8 mouse cellular contexts compared by ENCODE assay signal in the genomic region with DNA sequence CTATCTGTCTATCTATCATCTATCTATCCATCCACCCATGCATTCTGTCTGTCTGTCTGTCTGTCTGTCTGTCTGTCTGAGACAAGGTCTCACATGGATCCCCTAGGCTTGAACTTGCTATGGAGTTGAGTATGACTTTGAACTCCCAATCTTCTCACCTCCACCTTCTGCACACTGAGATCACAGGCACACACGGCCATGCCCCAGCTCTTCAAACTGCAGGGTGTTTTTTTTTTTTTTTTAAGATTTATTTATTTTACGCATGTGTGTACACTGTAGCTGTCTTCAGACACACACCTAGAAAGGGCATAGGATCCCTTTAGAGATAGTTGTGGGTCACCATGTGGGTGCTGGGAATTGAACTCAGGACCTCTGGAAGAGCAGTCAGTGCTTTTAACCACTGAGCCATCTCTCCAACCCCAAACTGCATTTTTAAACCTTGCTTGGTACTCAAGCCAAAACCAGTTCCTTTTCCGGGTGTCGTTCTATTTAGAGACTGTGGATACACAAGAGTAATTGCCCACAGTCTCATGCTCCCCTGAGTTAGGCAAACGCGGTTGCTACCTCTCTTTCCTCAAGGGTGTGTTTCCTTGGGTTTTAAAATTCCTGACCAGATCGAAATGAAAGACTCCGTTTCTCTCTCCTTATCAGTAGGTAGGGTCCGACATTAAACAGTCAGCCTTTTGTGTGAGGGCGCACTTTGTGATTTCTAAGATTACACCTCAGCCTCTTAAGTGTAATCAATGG. TPM values are rescaled to one million over a fixed set of nuclear protein-coding genes. Genes with fewer than 3 reads are reported as not detected.
A peak's percentile ranks its signal among the peaks of the same experiment; 100 is the strongest.
DNase-seq lines count a peak whose midpoint lies in the region; ATAC-seq lines count a peak whose summit lies in the region.

No protein-coding gene starts in this region.

- 38% methylated on average over 10 of the region's 10 CpGs for WGBS in hindbrain, embryonic 13.5 days

- no peaks in the 10 kb centered on the region for H3K9me3 ChIP-seq in hindbrain, embryonic 13.5 days

- peak overlapping the region; percentile 56 for H3K4me2 ChIP-seq in hindbrain, embryonic 13.5 days

- DNase-seq in layer of hippocampus, adult 9-11 months, result peak; percentile 27
- DNase-seq in layer of hippocampus, postnatal 36 days, result no peak
- DNase-seq in c-Kit-positive CD71-positive TER-119-negative erythroid progenitor cells, embryonic 14.5 days (ENCODE audit: low read depth), result peak; percentile 36
- DNase-seq in cerebellum, adult 11 months, result no peak
- DNase-seq in layer of hippocampus, postnatal 25 days (ENCODE audit: extremely low spot score in 1 of 2, low spot score in 1 of 2), result no peak

- H3K27me3 ChIP-seq in hindbrain, embryonic 13.5 days, result no peaks in the 10 kb centered on the region

- H3K36me3 ChIP-seq in hindbrain, embryonic 13.5 days, result no peaks in the 10 kb centered on the region

- peak overlapping the region; percentile 27; the same call in 1 of the 2 replicates for H3K4me3 ChIP-seq in hindbrain, embryonic 13.5 days

- peaks cover 18% of the 10 kb centered on the region for H3K4me1 ChIP-seq in hindbrain, embryonic 13.5 days (replicated peaks)

- H3K9ac ChIP-seq in hindbrain, embryonic 13.5 days, result no peak overlapping the region

- no peak overlapping the region for H3K27ac ChIP-seq in hindbrain, embryonic 13.5 days

- ATAC-seq in hindbrain, embryonic 13.5 days (ENCODE audit: low FRiP score), result no peak
- 0 out of 2 replicates have a peak, but pooled peaks have one; percentile 36 for ATAC-seq in megakaryocyte-erythroid progenitor cell, adult 5-6 weeks (replicated peaks; ENCODE audit: low FRiP score, low TSS enrichment, poor library complexity, severe bottlenecking)
- no peak for ATAC-seq in erythroid progenitor cell, adult 5-6 weeks (replicated peaks; ENCODE audit: low FRiP score, poor library complexity, severe bottlenecking)

RNA-seq across cellular contexts. Expression of gene Zfp217, which starts 57.0 kb away (rescaled TPM):
- total RNA-seq in layer of hippocampus, postnatal 36 days (2021), result 1 to 10 TPM; 2.3 to 2.5 TPM
- polyA plus RNA-seq in hindbrain, embryonic 13.5 days (2015; fragmentation: Nextera tagmentation; extraction: Ambion mirVana), result 1.9 and 2.3 TPM in 2 replicates
- 26.3 and 61.7 TPM in 2 replicates for total RNA-seq in megakaryocyte-erythroid progenitor cell, adult 5-6 weeks (2014; fragmentation: Nextera tagmentation)
- total RNA-seq in megakaryocyte-erythroid progenitor cell, adult 5-6 weeks (2017), result 16.2 and 30.3 TPM in 2 replicates
- total RNA-seq in erythroid progenitor cell, adult 5-6 weeks (2015; ENCODE audit: low replicate concordance), result 19.7 and 20.9 TPM in 2 replicates
- total RNA-seq in erythroid progenitor cell, adult 5-6 weeks (2017; ENCODE audit: low replicate concordance), result 25.7 and 33.9 TPM in 2 replicates
- 1 to 10 TPM; 2.6 to 5.4 TPM for total RNA-seq in layer of hippocampus, postnatal 25 days (2021)

Comparison
In these comparisons a context has a peak if more than half of its experiments do, and no peak if none do; other contexts are left out.
1. DNase-seq: peak in layer of hippocampus, adult 9-11 months (single experiment) and c-Kit-positive CD71-positive TER-119-negative erythroid progenitor cells, embryonic 14.5 days (single experiment); none in layer of hippocampus, postnatal 36 days (0 of 2), cerebellum, adult 11 months (single experiment) and layer of hippocampus, postnatal 25 days (0 of 2).